Mouse (Mus musculus): ENCODE measurements around the gene Appl2. TPM values are rescaled to one million over a fixed set of nuclear protein-coding genes. Genes with fewer than 3 reads are reported as not detected.

The Appl2 gene
- total RNA-seq, 2 experiments from 2014 or later = 35.9 to 38.8 TPM

GRCm38 (mm10) chr10:83632806-83633374 is 15.6 kb downstream of the Appl2 start:
- DNase-seq = peak; percentile 66
- intact Hi-C loops (cut with DNase I) = no loop called here

DNA sequence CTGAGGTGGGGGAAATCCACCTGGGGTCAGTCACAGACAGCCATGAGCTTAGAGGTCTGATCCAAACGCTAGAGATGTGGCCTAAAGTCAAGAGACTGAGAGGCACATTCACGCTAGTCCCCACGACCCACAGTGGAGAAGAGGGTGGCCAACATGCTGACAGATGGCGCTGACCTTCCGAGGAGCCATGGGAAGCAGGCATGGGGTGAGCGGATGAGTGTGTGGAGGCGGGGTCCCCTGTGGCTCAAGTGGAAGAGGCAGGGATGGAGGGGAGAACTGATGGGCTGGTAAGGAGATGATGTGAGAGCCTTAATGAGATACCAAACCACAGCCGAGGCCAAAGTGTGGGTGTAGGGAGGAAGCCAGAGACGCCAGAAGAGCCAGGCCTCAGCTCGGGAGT is 16.8 kb downstream of the Appl2 start:
- no peak for DNase-seq
- intact Hi-C loops (cut with DNase I) = no loop called here

- intact Hi-C loops (cut with DNase I) = no loop called here
- DNase-seq = peak; percentile 88
These were observed 17.6 kb downstream of the Appl2 start for GRCm38 (mm10) chr10:83630899-83631298.

- DNase-seq = no peak
- intact Hi-C loops (cut with DNase I) = no loop called here
These were observed 18.7 kb downstream of the Appl2 start for GRCm38 (mm10) chr10:83629878-83630277.

- intact Hi-C loops (cut with DNase I) = no loop called here
- DNase-seq = peak; percentile 77
These were observed 19.3 kb downstream of the Appl2 start for GRCm38 (mm10) chr10:83629190-83629781.

GRCm38 (mm10) chr10:83628241-83628640 is 20.3 kb downstream of the Appl2 start:
- intact Hi-C loops (cut with DNase I) = no loop called here
- DNase-seq = peak; percentile 57

DNA sequence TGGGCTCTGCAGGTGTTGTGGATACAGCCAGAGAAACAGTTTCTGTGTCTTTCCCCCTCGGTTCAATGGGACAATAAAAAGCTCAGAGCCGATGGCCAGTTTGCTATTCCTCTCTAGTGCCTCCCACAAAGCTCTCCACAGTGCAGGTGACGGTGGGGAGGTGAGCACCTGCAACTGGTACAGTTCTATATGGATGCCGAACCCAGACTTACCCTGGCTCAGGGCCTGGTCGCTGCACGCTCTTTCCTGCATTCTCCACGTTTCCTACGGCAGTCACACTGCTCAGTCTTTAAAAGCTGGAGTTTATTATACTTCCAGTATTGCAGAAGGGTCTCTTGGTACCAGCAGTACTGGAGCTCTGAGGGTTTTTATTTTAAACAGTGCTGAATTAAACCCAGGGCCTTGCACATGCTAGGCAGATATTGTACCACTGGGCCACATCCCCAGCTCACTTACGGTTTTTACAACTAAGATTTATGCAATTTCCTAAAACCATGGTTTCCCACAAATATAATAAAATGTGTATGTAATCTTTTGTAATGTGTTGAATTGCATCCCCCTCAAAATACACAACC is 21.3 kb downstream of the Appl2 start:
- no peak for DNase-seq
- intact Hi-C loops (cut with DNase I) = no loop called here

DNA sequence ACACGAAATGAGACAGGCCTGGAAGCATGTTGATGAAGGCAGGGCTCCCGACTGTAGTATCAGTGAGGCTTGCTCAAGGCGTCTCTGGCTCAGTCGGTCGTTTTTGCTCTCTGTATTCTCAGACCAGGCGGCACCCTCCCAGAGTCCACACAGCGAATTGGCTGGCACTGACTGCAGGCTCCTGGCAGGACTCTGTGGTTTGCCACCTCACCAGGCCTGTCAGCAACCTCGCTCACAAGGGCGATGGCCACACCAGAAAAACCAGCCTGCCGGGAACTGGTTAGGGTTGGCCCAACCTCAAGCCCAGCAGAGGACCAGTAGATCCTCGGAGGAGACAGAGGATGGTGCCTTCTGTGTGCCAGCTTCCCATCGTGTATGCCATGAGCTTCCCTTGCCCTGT is 23.7 kb downstream of the Appl2 start:
- intact Hi-C loops (cut with DNase I) = no loop called here
- DNase-seq = peak; percentile 64

DNA sequence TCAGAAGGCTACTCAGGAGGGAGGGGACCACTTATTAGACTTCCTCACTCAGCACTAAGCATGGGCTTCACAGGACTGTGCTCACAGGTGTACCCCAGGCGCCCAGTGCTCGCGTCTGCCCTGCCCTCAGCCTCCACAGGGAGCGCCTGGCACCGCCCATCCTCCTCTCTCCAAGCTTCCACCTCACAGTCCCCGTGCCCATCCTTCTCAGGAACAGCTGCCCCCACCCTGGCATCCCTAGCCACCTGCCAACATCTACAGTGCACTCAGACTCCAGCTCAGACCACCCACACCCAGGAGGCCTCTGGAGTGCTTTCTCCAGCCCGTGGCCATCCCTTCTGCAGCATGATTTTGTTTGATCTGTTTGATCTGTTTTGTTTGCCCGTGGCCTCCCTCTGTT is 24.5 kb downstream of the Appl2 start:
- intact Hi-C loops (cut with DNase I) = no loop called here
- peak; percentile 65 for DNase-seq

DNA sequence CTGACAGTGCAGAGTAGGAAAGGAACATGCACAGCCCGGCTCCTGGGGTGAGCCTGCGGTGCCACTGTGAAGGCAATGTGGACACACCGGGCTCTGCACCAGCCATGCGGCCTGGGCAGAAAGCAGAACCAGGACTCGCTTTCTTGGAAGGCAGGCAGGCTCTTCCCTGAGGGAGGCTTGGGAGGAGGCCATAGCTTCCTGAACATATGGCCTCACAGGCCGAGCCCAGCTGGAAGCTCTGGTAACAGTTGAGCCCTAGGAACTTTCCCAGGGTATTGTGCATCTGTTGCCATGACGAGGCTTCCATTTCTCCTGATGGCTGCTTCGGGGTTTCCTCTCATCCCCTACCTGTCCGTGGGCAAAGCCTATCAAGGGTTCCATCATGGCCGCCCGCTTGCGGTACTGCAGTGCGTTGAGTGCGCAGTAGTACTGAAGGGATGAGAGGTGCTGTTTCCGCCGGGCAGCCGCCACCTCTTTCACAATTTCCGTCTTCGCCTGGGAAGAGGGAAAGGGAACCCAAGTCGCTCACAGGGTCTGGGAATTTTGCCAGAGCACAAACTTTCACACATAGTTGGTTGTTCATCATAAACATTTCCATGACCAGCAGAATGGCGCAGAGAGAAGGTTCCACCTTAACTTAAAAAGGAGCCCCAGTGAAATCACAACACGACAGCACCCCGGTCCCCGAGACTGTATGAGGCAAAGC is 28.0 kb downstream of the Appl2 start:
- intact Hi-C loops (cut with DNase I) = no loop called here
- DNase-seq = peak; percentile 68

- intact Hi-C loops (cut with DNase I) = no loop called here
- peak; percentile 60 for DNase-seq
These were observed 29.6 kb downstream of the Appl2 start for GRCm38 (mm10) chr10:83618819-83619440.

- DNase-seq = peak; percentile 41
- intact Hi-C loops (cut with DNase I) = no loop called here
These were observed 31.2 kb downstream of the Appl2 start for GRCm38 (mm10) chr10:83617366-83617765.

DNA sequence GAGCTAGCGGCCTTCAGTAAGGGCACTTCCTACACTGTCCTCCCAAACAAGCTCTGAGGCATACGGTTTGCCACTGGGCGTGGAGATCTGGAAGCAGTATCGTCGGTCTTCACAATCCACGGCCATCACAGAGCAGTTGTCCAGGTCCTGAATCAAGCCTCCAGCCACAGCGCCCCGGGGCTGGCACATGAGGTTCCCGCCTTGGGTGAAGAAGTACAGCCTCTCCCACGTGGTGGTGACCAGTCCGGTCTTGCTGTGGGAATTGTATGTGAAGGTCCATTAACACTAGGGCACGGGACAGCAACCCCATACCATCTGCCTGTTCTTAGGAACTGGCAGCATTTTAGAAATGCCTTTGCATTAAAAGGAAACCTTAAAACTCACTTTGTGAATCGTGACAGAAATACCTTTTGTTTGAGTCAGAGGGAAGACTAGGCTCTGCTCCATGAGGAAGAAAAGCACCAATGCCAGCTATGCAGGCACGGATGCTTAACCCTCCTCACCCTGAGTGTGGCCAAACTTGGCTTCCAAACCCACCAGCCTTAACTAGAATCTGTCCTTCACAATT is 35.8 kb downstream of the Appl2 start:
- DNase-seq = no peak
- intact Hi-C loops (cut with DNase I) = no loop called here

- no peak for DNase-seq
- intact Hi-C loops (cut with DNase I) = no loop called here
These were observed 36.7 kb downstream of the Appl2 start for GRCm38 (mm10) chr10:83611863-83612262.

DNA sequence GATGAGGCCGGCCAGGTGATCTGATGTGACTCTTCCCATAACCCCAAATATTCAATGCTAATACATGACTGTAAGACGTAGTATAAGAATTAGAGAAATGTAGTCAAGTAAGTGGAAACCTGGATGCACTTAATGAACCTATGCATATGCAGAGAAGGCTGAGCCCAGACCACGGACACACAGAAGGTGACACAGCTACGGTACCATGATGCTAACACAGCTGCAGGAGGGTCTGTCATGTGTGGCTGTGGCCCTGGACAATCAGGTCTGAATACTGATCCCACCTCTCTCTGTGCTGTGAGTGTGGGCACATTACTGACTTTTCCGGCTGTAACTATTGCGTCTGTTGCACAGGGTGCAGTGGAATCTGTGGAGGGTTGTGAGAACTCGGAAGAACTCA is 38.0 kb downstream of the Appl2 start:
- intact Hi-C loops (cut with DNase I) = no loop called here
- DNase-seq = no peak

DNA sequence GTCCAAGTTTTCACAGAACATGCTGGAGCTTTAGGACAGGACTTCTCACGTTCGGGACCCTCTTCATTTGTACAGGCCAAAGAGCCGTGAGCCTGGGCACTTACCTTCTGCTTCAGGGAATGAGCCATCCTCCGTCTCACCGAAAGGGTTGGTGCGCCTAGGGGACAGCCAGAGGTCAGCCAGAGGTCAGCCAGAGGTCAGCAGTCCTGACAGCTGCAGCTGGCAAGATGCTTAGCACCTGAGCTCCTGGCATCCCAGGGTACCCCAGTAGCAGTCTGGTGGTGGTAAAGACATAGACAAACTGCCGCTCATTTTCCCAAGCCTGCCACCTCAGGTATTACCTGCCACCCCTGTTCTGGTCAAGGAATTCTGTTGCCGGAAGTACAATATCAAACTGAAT is 39.9 kb downstream of the Appl2 start:
- no peak for DNase-seq
- intact Hi-C loops (cut with DNase I) = no loop called here

DNA sequence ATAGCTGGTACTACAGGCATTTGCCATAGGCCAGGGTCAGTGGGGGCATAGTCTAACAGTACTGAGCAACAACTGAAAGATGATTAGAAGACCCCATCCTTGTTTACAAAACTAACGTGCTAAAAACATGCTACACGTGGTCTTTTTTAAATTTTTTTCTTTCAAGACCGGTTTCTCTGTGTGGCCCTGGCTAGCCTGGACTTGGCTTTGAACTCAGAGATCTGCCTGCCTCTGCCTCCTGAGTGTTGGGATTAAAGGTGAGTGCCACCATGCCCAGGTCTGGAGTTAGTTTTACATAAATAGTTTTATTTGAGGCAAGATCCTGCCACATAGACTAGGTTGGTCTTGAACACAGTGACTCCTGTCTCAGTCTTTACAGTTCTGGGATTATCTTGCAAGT is 41.4 kb downstream of the Appl2 start:
- DNase-seq = no peak
- intact Hi-C loops (cut with DNase I) = no loop called here

DNA sequence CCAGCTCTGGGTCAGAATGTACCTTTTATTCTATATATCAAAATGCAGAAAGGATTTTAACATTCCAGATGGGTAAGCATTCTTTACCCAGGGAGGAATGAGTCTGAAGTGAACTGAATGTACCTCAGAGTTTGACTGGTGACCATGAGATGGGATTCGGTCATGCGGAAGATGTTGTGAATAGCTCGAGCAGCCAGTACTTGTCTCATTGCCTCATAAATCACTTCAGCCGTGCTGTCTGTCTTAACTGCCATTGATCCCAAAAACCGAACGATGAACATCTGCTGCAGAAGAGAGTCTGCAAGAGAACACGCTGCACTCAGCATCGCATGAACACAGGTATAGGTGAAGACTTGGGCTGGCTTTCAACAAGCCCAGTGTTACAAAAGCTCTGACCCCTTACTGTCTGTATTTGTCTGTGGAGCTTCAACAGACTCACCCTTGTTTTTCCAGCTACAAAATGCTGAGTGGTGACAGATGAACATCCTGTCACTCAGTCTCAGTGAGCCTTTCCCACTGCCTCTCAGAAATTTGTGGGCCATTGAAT is 42.8 kb downstream of the Appl2 start:
- DNase-seq = no peak
- intact Hi-C loops (cut with DNase I) = no loop called here

GRCm38 (mm10) chr10:83603956-83604564 is 44.5 kb downstream of the Appl2 start:
- intact Hi-C loops (cut with DNase I) = no loop called here
- no peak for DNase-seq

- intact Hi-C loops (cut with DNase I) = no loop called here
- DNase-seq = no peak
These were observed 47.9 kb downstream of the Appl2 start for GRCm38 (mm10) chr10:83600650-83601049.
